In the genomic region with DNA sequence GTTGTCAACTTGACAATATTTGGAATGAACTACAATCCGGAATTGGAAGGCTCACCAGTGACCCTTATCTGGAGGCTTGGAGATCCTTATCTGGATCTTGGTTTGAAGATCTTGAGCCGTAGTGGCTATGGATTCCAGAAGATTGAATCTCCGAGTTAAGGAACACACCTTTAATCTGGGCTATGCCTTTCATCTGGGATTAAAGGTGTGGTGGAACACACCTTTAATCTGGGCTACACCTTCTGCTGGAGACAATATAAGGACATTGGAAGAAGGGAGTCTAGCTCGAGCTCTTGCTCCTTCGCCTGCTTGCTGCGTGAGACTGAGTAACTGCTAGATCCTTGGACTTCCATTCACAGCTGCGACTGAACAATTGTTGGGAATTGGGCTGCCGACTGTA, we compare ENCODE assay signal across 8 mouse cellular contexts. TPM values are rescaled to one million over a fixed set of nuclear protein-coding genes. Genes with fewer than 3 reads are reported as not detected.
A peak's percentile ranks its signal among the peaks of the same experiment; 100 is the strongest.
DNase-seq lines count a peak whose midpoint lies in the region; ATAC-seq and TF ChIP-seq lines count a peak whose summit lies in the region.
"Not testable (repeated sequence)": the region's sequence is repeated elsewhere in the genome, so short reads cannot be mapped to it uniquely, and the experiment has no call there.

A gene (plus strand): TSS at position 301 of the 400 bp plus-strand sequence.

- not testable (repeated sequence) for DNase-seq in layer of hippocampus, postnatal 10 days (ENCODE audit: low spot score in 2 of 2); limb, embryonic 14.5 days (ENCODE audit: low spot score); thymus, postnatal 0 days (ENCODE audit: low spot score)

- not testable (repeated sequence) for H3K9me3 ChIP-seq in forebrain, embryonic 16.5 days (ENCODE audit: control insufficient read depth, low read length); limb, embryonic 14.5 days (ENCODE audit: control insufficient read depth, low read length); neural tube, embryonic 15.5 days (replicated peaks)
- peaks cover 15% of the 10 kb centered on the region for H3K9me3 ChIP-seq in megakaryocyte, embryonic 14.5 days

- TF ChIP-seq POLR2A in bone marrow, adult 2 months (IDR thresholded peaks at IDR 0.05; ENCODE audit: borderline replicate concordance, control insufficient read depth, low read depth, low read length); limb, embryonic 14.5 days (IDR thresholded peaks at IDR 0.05; ENCODE audit: borderline replicate concordance, extremely low read depth, insufficient read depth, insufficient read length): not testable (repeated sequence)

- H3K4me1 ChIP-seq in bone marrow, adult 2 months (ENCODE audit: control insufficient read depth, insufficient read depth, low read length); forebrain, embryonic 16.5 days (replicated peaks; ENCODE audit: control insufficient read depth, insufficient read depth, low read length); limb, embryonic 14.5 days (ENCODE audit: control insufficient read depth, insufficient read depth, low read length); neural tube, embryonic 15.5 days: not testable (repeated sequence)
- H3K4me1 ChIP-seq in megakaryocyte, embryonic 14.5 days = peaks cover 18% of the 10 kb centered on the region

- TF ChIP-seq CTCF in bone marrow, adult 2 months (IDR thresholded peaks at IDR 0.05; ENCODE audit: control insufficient read depth, insufficient read depth, low read length) = not testable (repeated sequence)

- H3K9ac ChIP-seq in forebrain, embryonic 16.5 days (replicated peaks; ENCODE audit: low read depth, low read length); limb, embryonic 14.5 days (ENCODE audit: low read depth, low read length, severe bottlenecking); neural tube, embryonic 15.5 days (replicated peaks): not testable (repeated sequence)

- H3K4me2 ChIP-seq in forebrain, embryonic 16.5 days (ENCODE audit: low read length); neural tube, embryonic 15.5 days: not testable (repeated sequence)
- 0 out of 2 replicates have a peak within 1 kb of the TSS, but pooled peaks have one; percentile 81 for H3K4me2 ChIP-seq in limb, embryonic 14.5 days (replicated peaks; ENCODE audit: low read depth, low read length, severe bottlenecking)

- H3K27ac ChIP-seq in bone marrow, adult 2 months (ENCODE audit: control insufficient read depth, insufficient read depth, low read depth, low read length, poor library complexity); forebrain, embryonic 16.5 days (ENCODE audit: low read length); limb, embryonic 14.5 days (replicated peaks; ENCODE audit: low read depth, low read length); neural tube, embryonic 15.5 days (replicated peaks): not testable (repeated sequence)

- not testable (repeated sequence) for H3K27me3 ChIP-seq in forebrain, embryonic 16.5 days (replicated peaks; ENCODE audit: control insufficient read depth, insufficient read depth, low read length); limb, embryonic 14.5 days (ENCODE audit: control insufficient read depth, insufficient read depth, low read length); megakaryocyte, embryonic 14.5 days (replicated peaks); neural tube, embryonic 15.5 days (replicated peaks)

- ATAC-seq in forebrain, embryonic 16.5 days; inflammation-experienced regulatory T-cells, adult 6 months; limb, embryonic 14.5 days (ENCODE audit: low FRiP score, low read depth); neural tube, embryonic 15.5 days (ENCODE audit: low FRiP score): not testable (repeated sequence)

- 80% methylated on average over 1 of the region's 8 CpGs for WGBS in bone marrow, adult 2 months
- WGBS in forebrain, embryonic 16.5 days = no CpG with 5 or more reads among the region's 8 CpGs
- no CpG with 5 or more reads among the region's 8 CpGs for WGBS in limb, embryonic 14.5 days
- WGBS in neural tube, embryonic 15.5 days = 88% methylated on average over 1 of the region's 8 CpGs

- not testable (repeated sequence) for H3K36me3 ChIP-seq in forebrain, embryonic 16.5 days (ENCODE audit: control insufficient read depth, insufficient read depth); limb, embryonic 14.5 days (ENCODE audit: control insufficient read depth, insufficient read depth, low read length); megakaryocyte, embryonic 14.5 days (replicated peaks; ENCODE audit: low read length); neural tube, embryonic 15.5 days

- not testable (repeated sequence) for H3K4me3 ChIP-seq in bone marrow, adult 2 months (replicated peaks; ENCODE audit: control insufficient read depth, low read depth, low read length); forebrain, embryonic 16.5 days (replicated peaks; ENCODE audit: low read length); limb, embryonic 14.5 days (replicated peaks; ENCODE audit: low read length); megakaryocyte, embryonic 14.5 days (replicated peaks); neural tube, embryonic 15.5 days (replicated peaks)

RNA-seq across cellular contexts. Expression of the gene that starts here (rescaled TPM):
- polyA plus RNA-seq in bone marrow, adult 2 months (2011; ENCODE audit: insufficient read depth, insufficient read length, low replicate concordance, missing spikeins) = 72.2 and 201 TPM in 2 replicates
- 26.3 and 26.7 TPM in 2 replicates for polyA plus RNA-seq in forebrain, embryonic 16.5 days (2015; fragmentation: Nextera tagmentation; extraction: Ambion mirVana)
- polyA plus RNA-seq in inflammation-experienced regulatory T-cells, adult 6 months (2017; shearing (Covaris generic)) = 100 to 1,000 TPM; 200 to 462 (median 264) TPM
- 10 to 100 TPM; 22.0 to 27.9 TPM for total RNA-seq in layer of hippocampus, postnatal 10 days (2021)
- 0.60 and 1.9 TPM in 2 replicates for polyA plus RNA-seq in limb, embryonic 14.5 days (2012; rRNA removed)
- 1.3 and 1.9 TPM in 2 replicates for polyA plus RNA-seq in limb, embryonic 14.5 days (2014; fragmentation: Nextera tagmentation; extraction: Ambion mirVana)
- 14.1 TPM in 1 of 2 replicates, not detected in the other for polyA plus RNA-seq in megakaryocyte, embryonic 14.5 days (2012; ENCODE audit: insufficient read depth, low replicate concordance)
- polyA plus RNA-seq in neural tube, embryonic 15.5 days (2015; fragmentation: Nextera tagmentation; extraction: Ambion mirVana) = 19.2 and 26.6 TPM in 2 replicates
- 15.6 and 20.7 TPM in 2 replicates for polyA plus RNA-seq in thymus, postnatal 0 days (2015; fragmentation: Nextera tagmentation; extraction: Ambion mirVana)
